Mouse (Mus musculus) spleen, postnatal 14 days (tissue): ENCODE measurements at regions not wholly inside any gene's neighbourhood (a gene's known extent, or its start where the extent isn't known, plus 50 kb on each side); places are given as distances from the start of the nearest gene placed in this dataset.
A peak's percentile ranks its signal among the peaks of the same experiment; 100 is the strongest.

ENCODE experiments used
- DNase-seq, 2 experiments: peaks; one replicate each; pipeline ENCODE4 v3.0.0; 2021 to 2022; ENCODE audit warnings: low spot score in 2 of 2

DNA sequence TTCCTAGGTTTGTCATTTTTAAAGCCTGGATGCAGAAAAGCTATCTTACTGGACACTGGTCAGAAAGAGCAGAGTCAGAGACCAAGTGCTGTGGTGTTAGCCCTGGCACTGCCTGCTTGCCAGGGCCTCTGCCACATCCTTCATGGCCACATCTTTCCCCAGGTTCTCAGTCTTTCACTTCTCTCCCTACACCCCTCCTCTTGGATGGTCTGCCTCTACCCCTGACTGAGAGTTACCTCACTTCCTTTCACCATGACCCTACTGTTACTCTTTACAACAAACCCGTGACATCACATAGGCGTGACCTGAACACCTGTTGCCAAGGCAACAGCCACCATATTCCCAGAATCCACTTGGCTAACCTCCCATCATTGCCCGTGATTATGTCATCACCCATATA lies 191.6 kb upstream of the Jade1 start:
- DNase-seq: no peak

DNA sequence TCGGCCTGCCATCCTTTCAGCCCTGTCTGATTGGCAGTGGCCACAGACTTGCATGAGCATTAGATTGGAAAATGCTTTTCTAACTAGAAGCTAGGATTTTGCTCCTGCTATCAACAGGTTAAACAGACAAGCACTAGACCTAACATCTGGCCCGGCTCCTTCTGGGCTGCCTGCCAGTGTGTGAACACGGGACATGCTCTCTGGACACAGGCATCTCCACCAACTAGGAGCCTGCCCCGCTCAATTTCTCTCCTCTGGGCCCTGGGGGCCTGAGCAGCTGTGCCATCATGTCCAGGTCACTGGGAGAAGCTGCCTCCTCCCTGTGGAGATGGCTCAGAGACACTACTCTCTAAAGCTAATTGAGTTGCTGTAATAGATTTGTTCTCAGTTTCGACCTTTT lies 195.3 kb upstream of the Jade1 start:
- DNase-seq: no peak

DNA sequence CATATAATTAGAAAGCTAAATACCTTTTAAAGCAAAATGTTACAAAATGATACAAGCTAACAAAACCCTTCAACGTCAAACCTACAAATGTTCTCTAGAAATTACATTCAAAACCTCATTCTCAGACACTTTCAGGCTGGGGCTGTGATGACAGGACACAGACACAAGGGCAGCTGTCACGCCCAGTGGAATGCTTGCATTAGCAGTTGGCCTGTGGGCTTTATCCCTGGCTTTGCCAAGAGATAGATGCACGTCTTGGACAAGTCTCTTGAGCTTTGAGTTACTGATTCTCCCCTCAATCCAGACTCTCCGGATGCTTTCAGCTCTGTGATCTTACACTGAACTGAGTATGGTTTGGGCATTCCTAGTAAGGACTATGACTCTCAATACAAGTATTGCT lies 196.1 kb upstream of the Jade1 start:
- no peak for DNase-seq

DNA sequence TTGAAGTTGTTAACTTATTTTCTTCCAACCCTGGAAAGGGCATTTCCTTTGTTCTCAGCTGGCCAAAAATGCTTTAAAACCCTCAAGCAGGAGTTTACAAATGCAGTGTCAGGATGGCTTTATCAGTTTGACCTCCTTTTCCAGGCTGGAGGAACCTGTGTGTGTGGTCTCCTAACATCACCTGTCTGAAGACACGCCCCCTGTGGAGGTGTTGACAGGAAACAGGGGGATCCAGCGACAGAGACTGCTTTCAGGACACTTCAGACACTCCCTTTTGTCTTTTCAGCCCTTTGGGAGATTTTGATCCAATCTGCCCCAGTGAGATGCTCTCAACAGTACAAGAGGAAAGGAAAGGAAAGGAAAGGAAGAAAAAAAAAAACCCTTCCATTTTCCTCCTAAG lies 202.5 kb upstream of the Jade1 start:
- no peak for DNase-seq

DNA sequence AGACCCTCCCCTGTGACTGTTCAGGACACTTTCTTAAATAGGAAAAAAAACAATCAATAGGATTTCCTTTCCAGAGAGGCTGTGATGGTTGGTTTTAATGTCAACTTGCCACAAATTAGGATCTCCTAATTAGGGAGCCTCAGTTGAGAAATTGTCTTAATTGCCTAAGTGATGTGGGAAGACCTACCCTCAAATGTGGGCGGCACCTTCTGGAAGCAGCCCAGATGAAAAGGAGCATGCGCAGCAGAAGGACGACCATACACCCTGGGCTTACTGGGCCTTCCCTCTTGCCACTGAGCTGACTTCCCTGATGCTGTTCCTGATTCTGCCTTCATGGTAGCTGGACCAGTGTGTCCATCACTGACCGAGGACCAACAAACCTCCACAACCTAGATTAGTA lies 203.7 kb upstream of the Jade1 start:
- DNase-seq: no peak

DNA sequence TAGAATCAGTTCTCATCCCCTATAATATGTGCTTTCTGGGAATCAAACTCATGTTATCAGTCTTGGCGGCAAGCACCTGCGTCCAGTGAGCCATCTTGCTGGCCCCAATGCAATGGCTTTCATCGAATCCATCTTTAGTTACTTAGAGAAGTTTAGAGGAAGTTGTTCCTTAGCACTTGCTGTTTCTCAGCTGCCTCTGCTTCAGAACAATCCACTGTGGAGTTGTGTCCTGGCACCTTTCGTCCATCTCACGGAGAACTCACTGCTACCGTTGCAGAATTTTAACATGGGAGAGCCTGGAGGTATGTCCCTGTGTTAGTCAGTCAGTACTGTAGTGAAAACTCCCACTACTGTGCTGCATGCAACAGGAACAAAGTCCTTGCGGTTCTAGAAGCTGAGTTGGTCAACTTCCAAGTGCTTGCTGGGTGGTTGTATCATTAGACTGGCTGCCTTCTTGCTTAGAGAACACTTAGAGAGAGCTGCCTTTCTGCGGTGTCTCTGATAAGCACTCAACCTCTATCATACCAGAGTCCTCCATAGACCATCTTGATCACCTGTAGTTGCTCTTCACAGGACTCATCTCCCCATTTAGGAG lies 204.3 kb upstream of the Jade1 start:
- DNase-seq: no peak

DNA sequence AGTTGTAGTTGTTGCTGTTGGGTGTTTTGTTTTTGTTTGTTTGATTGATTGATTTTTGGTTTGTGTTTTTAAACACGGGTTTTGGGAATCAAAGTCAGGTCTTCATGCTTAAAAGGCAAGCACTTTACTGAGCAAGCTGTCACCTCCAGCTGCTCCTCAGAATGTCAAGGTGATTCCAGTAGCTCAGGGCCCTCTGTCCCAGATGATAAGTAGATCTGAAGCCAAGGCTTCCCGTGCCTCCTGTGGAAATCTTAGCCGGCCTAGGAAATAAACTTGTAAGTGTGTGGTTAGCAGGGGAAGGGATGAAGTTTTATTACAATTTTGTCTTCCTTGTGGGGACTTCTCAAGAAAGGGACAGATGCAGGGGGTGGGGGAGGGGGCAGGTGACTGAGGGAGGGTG lies 205.2 kb upstream of the Jade1 start:
- DNase-seq: no peak

DNA sequence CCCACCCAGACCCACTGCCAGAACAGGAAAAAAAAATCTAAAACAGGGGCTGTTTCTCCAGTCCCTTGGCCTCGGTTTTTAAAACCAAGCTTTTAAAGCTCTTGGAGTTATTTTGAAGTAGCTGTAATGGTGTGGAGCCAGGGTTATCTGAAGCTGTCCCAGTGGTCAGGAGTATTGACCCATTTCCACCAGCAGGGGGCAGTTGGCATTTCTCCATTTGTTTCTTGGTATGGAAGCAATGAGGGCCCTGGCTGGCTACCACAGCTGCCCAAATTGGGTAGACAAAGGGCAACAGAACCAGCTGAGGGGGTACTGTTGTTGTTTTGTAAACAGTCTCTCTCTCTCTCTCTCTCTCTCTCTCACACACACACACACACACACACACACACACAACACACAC lies 206.7 kb upstream of the Jade1 start:
- peak; percentile 13 to 44 for DNase-seq

DNA sequence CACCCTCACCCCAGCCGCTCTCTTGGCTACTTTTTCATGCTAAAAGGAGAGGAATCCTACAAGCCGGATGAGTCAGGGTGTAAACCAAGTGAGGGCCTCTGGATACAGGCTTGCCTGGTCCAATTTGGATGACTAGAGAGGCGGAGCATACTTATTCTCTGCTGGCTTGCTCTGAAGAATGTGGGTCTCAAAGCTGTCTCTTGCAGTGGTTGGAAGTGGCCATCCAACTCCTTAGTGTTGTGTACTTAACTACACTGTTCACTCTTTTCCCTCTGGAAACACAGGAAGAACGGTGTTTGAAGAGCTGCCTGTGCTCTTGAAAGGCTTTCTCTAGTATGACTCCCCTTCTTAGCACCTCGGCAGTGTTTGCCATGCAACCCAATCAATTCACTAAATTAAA lies 208.7 kb upstream of the Jade1 start:
- DNase-seq: no peak

DNA sequence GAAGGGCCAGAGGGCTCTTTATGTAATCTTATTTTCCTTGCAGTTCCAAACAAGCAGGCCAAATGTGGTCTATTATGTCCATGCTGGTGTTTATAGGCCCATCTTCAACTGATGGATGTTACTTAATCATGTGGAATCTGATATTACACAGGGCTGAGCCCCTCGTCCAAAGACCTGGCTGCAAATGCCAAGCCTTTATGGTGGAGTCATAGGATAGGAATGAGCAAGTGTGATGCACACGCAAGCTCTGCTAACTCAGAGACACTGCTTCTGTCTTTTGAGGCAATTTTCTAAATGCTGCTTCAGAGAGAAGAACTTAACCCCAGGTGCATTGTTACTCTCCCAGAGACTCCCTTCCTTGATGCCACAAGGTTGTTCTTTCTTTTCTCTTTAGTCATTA lies 212.1 kb upstream of the Jade1 start:
- DNase-seq: no peak

DNA sequence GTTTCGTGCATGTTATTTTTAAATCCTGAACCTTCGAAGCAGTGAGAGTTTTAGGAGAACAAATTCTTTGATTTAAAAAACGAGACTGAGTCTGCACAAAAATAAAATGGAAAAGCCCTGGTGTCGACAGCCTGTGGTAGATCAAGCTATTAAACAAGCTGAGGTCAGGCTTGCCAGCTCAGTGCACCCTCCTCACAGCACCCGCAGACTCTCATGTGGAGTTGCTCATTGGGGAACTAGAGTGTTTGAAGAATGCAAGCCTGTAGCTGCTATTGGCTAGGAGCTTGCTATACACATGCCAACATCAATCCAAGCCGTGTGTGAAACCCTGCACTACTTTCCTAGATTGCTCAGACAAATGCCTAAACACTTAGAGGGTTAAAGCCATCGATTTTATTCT lies 223.1 kb upstream of the Jade1 start:
- no peak for DNase-seq

DNA sequence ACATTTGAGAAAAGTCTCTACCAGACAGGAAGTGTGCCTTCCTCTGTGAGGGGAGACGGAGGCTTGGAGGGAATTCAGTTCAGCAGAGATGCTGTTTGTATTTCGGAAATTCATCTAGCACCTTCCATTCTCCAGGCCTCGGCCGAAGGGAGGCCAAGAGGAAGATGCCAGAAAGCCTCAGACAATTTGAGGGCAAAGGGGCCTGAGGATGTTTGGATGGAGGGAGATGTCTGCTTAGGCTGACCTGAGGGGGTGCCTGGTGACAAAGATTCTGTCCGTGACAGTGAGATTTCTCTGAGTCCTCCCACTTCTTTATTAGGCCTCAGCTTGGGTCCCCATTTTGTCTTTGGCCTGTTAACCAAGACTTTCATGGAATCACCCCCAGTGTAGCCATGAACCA lies 225.2 kb upstream of the Jade1 start:
- no peak for DNase-seq

DNA sequence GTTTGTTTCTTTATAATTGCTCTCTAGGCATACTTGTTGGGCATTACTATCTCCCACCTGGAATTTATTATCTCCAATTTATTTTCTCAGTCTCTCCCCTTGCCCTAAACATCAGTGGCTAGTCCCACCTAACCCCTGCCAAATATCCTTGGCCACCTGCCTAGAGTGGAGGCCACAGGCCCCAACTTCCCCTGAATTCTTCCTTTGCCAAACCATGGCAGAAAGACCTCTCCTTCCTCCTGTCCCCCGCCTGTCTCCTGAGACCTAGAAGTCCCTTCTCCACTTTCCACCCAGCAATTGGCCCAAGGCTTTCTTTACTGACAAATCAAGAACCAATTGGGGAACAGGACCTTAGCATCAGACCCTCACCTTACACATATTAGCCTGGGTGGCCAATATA lies 226.7 kb upstream of the Jade1 start:
- no peak for DNase-seq

DNA sequence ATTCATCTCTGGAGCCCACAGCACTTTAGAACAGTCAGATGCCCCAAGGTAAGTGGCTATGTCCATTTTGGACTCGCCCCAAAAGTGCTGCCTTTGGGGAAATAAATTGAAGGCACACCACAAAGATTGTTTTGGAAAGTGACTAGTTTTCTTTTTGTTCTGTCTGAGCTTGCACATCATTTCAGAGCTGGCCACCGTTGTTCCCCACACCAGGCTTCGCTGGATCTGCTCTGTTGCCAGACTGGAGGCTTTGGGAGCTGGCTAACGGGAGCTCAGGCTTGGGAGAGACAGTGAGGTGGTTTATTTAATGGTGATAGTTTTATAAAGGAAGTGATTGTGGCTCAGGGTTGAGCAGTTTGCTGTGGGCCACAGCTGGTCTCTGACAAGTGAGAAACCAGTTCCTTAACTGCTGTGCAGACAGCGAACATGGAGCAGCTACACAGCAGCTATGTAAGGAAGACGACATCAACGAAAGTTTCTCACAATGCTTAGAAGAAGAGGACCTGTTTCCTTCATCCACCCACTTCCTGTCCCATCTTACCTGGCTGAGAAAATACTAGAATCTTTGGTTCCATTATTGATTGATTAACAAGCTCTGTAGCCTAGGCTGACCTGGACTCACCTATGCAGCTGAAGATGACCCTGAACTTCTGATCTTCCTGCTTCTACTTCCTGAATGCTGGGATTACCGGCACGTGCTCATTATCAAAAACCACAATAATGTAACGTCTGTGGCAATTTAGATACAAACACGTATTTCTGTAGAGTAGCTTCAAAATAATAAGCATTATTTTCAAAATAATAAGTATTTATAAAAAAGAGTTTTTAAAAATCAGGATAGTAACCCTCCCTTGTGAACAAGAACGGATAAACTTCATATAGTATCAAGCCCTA lies 229.1 kb upstream of the Jade1 start:
- DNase-seq: no peak

DNA sequence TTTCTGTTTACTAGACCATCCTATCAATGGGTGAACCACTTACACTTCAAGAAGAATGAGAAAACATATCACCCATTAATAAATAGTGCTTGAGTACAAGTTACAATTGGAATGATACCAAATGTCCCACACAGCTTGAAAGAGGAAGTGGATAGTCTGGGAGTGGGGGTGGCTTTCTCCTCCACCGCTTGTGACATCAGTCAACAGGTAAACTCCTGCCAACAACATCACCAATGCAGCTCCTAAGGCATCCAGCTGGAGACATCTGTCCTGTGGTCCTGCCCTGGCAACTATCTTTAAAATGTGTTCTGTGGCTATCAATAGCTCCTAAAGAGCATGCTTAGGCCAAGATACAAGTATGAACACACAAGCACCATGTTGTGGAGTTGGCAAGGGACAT lies 233.7 kb upstream of the Jade1 start:
- DNase-seq: no peak

DNA sequence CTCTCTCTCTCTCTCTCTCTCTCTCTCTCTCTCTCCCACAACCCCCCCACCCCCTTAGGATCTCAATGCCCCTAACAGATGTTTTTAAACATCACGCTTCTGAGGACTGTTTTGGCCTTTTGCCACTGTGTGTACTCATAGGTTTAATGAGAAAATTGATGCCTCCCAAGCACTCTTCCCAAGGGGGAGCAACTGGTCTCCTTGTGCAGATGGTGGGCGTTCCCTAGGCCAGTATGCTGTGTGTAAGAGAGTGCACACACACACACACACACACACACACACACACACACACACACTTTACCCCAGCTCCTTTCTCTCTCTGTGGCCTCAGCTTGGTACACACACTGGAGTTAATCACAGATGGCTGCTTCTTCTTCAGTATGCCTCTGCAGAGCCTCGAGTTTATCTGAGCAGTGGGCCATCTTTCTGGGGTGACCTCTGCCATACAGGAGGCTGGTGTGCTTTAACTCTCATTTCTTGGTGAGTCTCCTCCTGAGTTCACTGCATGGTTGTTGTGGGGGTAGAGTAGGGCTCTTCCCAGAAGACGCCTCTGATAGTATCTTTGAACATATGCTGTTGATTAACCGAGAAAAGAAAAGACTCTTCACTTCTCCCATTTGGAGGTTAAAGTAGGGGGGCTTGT lies 236.2 kb upstream of the Jade1 start:
- DNase-seq: no peak

DNA sequence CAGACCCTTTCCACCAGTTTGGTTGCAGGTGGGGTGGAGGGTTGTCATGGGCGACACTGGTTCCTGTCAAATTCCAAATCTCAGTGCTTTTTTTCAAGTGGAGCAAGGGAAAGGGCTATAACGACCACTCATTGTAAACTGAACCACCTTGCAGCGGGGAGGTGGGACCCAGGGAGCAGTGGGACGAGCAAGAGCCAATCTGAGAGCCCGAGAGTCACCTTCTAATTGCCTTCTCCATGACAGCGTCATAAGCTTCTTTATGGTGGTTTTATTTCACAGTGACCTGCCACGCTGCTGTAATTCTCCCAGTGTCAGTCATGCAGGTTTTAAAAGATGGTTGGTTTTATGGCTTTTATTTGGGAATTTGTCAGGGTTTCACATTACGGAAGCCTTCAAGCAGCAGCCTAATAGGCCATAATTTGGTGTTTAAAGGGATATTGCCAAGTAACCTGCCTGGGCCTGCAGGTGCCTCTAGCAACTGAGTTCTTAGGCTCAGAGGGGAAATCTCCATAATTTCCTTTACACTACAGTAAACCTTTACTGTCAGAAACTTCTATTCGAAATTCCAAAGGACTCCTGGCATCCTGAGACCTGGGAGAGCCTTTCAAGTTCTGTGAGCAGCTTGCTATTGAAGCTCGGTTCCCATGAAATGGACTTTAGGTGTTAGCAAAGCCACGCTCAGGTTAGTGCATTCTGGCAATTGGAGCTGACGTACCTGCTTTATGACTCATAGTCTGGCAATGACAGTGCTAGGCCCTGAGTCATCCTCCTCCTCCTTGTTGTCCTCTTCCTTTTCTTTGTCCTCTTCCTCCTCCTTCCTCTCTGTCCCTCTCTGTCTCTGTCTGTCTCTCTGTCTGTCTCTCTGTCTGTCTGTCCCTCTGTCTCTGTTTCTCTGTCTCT lies 235.6 kb upstream of the Pgrmc2 start:
- no peak for DNase-seq

DNA sequence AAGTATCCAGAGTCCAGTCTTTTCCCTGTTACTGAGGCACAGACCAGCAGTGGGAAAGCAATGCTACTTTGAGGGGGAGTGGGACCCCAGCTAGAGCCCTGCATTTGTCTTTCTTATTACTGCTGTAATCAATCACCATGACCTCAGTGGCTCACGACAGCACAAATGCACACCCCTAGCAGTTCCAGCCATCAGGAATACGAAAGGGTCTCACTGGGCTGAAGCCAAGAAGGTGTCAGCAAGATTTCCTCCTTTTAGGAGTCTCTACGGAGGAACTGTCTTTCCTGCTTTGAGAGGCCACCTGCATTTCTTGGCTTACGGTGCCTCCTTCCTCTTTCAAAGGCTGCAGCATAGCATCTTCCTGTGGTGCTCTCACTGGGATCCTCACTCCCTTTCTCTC lies 234.3 kb upstream of the Pgrmc2 start:
- no peak for DNase-seq

DNA sequence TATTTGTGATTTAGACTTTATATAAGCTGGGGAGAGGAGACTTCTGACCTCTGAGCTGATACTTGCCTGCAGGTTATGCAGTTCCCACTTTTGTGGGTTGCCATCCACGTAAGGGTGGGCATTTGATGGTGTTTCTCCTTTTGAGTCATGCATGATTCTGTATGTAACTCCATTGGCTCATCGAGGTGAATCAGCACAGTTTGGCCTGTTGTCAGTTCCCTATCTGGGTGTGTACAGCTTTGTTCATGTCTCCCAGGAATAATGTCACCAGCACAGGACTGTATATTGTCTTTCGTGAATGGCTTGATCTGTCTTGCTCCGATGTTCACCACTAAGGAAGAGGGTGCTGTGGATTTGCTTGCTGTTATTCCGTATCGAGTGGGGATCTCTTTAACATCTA lies 229.6 kb upstream of the Pgrmc2 start:
- DNase-seq: no peak

DNA sequence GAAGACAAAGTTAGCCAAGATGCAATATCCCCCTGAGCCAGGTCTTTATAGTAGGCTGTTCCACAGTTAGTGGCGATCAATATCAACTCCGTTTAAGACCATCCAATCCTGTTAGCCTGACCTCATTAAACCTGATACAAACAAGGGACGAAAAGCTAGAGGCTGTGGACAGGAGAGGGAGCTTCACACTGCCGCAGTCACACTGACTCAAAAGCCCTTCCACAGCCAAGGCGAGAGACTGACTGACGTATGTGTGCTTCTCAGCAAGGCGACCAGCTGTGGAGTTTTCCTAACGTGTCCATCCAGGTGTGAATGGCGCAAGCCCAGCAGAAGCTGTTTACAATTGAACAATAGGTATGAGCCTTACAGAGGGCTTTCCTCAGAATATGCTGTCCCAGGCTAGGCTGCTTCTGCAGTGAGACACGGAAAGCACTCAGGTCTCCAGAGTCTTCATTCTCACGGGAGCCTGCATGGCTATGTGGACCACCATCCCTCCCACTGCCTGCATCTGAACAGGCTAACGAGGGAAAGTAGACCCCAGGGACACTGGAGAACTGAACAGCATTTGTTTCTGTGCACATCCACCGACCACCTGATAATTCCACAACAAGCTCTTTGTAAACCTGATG lies 224.7 kb upstream of the Pgrmc2 start:
- DNase-seq: no peak

DNA sequence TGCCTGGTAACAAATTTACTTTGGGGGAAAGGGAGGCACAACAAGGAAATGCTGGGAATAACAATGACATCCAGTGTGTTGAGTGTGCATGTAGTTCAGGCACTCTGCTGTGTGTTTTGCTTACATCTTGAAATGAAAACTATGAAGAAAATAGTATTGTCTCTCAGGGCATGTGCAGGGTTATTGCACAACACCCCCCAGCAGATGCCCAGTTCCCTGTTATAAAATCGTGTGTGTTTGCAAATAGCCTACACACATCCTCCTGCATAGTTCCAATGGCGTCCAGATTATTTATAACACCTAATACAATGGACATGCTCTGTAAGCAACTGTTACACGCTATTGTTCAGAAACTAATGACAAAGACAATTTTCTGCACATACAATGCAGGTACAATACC lies 220.0 kb upstream of the Pgrmc2 start:
- no peak for DNase-seq

DNA sequence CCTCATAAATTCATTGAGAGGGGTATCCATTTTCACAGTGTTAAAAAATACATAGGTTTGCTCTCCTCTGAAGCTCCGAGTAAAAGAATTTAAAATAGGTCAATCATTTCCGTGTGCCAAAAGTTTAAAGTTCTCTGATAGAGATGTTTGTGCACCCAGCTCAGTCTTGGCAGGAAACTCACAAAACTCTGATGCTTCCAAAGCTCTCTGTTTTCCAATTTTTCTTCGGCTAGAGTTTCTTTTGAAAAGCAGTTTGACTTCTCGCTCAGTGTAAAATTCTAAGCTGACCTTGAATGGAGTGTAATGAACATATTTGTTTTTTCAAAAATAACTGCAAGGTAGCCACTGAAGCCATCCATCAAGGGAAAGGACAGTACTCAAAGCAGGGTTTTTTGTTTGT lies 215.9 kb upstream of the Pgrmc2 start:
- DNase-seq: no peak
